Mouse (Mus musculus): ENCODE results near the gene Srrm4.

Gene Srrm4

DNA sequence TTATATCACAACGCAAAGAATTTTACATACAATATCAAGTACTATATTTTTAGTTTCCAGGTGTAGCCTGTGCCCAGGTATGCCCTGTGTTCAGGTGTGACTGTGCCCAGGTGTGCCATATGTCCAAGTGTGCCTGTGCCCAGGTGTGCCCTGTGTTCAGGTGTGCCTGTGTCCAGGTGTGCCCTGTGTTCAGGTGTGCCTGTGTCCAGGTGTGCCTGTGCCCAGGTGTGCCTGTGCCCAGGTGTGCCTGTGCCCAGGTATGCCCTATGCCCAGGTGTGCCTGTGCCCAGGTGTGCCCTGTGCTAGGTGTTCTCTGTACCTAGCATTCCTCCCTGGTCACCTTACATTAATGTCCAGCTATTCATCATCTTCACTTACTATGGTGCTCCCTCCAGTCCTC lies 185.7 kb downstream of the Srrm4 start:
- no peak for DNase-seq (ENCODE audit: low spot score)

DNA sequence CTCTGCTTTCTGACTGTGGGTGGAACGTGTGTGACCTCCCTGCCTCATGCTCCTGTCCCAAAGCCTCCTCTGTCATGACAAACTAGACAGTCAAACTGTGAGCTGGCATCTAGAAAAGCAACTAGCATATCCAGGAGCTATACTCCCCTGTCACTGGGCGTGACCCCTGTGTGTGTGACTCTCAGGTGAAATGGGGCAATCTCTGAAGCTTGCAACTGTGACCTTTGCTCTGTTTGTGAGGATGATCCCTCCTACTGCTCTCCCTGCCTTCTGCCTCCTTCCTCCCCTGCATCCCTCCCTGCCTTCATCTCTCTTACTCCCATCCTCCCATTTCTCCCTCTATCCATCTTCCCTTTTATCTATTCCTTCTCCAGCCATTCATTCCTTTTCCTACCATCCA lies 187.6 kb downstream of the Srrm4 start:
- DNase-seq (ENCODE audit: low spot score): no peak

DNA sequence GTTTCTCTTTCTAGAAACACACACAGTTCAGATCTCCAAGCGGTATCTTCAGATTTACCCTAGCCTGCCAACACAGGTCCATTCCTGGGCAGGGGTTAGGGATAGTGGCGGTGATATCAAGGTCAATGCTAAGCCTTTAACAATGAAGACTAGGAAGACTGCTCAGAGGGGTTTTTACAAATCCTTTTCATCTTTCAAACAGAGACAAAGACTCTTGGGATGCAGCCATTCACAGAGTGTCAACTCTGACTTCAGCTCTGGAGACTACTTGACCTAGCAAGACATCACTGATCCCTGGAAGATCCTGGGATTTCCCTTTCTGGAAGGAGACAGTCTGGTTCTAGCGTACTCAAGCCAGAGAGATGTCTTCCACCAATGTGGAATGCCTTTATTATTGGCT lies 190.8 kb downstream of the Srrm4 start:
- no peak for DNase-seq (ENCODE audit: low spot score)

DNA sequence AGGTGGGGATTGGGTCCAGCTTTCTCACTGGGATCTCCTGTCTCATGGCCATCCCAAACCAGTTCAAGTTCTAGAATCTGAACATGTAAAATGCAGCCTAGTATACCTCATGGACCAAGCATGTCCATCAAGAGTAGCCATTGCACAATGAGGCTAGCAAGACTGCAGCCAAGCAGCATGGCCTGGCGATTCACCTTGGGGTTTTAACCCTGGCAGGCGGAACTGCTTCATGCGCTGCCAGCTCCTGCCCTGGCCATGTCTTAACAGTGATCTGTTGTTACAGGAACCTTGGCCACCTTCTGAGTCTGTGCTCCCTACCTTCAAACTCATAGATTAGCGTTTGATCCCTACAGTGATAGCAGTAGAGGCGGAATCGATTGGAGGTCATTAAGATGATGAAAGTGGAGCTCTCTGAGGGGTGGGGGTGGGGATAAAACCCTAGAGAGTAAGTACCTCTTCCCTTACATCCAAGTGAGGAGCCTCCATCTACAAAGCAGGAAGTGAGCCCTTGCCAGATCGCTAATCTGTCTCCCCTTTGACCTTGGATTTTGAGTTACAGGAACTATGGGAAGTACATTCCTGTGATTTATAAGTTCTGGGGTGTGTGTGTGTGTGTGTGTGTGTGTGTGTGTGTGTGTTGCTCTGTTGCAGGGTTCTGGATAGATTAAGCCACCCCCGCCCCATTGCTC lies 191.4 kb downstream of the Srrm4 start:
- no peak for DNase-seq (ENCODE audit: low spot score)

DNA sequence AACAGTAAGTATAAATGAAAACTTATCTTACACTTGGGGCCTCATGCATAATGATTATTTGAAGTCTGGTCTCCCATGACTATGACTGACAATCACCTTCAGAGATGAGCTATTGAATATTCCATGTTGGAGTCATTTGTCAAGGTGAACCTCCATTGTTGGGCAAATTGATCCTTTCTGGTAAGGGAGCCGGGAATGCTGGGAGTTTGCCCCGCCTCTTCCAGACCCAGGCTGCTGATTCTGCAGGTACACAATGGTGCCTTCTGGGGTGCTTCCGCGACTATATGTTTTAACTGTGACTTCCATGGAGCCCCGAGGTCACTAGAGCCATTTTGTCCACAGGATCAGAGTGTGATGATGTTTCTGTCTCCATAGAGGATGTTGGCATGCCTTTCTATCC lies 195.5 kb downstream of the Srrm4 start:
- DNase-seq (ENCODE audit: low spot score): no peak

DNA sequence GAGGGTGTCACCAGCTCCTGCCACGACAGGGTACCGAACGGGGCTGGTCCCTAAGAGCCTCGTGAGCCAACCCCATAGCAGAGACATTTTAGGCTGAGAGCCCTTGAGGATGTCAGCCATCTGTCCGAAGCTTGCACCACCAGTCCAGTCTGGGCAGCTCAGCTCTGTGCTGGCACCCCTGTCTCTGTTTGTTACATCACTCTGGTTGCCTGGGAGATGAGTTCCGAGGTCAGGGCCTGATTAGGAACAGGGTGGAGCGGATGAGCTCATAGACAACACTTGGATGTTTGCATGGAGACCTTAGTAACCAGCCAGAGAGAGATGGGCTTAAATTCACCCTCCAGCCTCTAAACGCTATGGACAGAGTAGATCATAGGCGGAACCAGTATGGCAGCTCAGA lies 199.0 kb downstream of the Srrm4 start:
- no peak for DNase-seq (ENCODE audit: low spot score)

DNA sequence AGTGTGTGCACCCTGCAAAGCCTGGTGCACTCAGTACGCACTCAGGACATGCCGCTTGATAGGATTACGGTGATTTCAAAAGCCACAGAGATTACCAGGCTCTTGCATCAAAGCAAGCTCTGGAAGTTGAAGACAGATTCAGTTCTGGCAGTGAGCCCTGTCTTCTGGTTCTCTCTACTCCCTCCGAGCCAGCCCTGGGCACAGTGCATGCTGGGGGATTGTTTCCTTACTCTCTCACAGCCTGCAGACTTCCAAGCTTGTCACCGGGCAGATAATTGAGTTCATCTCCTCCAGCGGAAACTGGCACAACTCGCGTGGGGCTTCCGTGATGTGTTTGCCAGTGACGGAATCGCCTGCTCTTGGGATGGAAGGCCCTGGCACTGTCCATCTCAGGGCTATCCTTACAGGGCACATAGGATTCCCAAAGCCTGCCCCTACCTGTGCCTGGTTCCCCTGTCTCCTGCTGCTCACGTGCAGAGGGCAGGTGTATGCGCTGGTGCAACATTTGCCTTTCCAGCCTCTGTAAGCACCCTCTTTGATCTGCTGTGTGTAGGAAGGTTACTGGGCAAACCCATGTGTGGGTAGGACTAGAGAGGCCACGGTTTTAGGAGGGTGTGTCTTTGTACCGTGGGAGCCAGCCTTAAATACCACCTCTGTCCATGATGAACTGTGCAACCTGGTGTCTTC lies 201.6 kb downstream of the Srrm4 start:
- DNase-seq (ENCODE audit: low spot score): peak; percentile 50

DNA sequence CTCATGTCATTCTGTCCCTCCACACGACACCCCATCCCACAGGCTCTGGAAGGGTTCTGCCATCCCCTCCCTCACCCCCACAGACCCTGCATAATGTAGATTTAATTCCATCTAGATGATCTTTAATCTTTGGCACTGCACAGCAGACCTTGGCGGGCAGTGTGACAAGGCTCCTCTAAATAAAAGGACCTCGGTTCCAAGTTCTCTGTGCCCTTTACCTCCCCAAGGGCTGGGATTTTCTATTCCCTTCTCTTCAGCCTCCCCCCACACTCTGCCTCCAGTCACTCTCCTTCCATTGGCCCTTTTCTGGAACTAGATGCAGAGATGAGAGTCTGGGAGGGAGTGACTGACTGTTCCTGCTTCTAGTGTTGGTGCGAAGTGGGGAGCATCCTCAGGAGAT lies 202.3 kb downstream of the Srrm4 start:
- DNase-seq (ENCODE audit: low spot score): no peak
